Mouse (Mus musculus): ENCODE measurements around the gene Olfr98. TPM values are rescaled to one million over a fixed set of nuclear protein-coding genes. Genes with fewer than 3 reads are reported as not detected.

Gene Olfr98
- polyA plus RNA-seq (2015; fragmentation: Nextera tagmentation; extraction: Ambion mirVana), result not detected in 2 replicates

DNA sequence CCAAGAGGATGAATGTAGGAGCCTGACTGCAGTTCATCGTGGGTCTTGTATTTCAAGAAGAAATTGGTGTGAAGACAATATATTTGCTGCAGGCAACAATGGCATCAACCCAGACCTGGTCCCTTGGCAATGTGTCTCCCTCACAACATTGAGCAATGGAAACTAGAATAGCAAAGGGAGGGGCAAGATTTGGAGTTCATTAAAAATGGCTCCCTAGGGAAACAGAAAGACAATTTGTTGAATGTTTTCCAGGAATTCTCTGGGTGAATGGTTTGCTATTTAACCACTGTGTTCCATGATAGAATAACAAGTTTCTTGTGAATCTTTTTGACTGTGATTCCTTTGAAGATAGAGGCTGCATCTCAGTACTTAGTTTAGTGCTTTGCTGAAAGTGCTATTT, at the start of gene Olfr98:
Olfr98 (minus strand) TSS at position 124 of the 400 bp plus-strand sequence.
- Histone ChIP-seq H3K4me2 (ENCODE audit: low read depth, low read length) (no peak within 1 kb of the TSS), H3K36me3 (replicated peaks; ENCODE audit: insufficient read depth, low read length) (no peaks in the 10 kb centered on the region), H3K9me3 (ENCODE audit: low read length) (no peaks in the 10 kb centered on the region), H3K4me3 (ENCODE audit: low read depth, low read length) (no peak within 1 kb of the TSS), H3K27ac (ENCODE audit: low read depth) (no peak within 1 kb of the TSS), H3K27me3 (ENCODE audit: insufficient read depth, low read length) (no peaks in the 10 kb centered on the region), H3K9ac (replicated peaks) (no peak within 1 kb of the TSS), H3K4me1 (ENCODE audit: insufficient read depth) (no peaks in the 10 kb centered on the region)
- no peak for DNase-seq
- WGBS (ENCODE audit: insufficient replicate concordance), result 48% methylated on average over 1 of the region's 1 CpGs
- no peak for ATAC-seq
- no peak for TF ChIP-seq EP300 (IDR thresholded peaks at IDR 0.05; ENCODE audit: low read depth)
- TF ChIP-seq CTCF (IDR thresholded peaks at IDR 0.05; ENCODE audit: low read depth), result no peak

DNA sequence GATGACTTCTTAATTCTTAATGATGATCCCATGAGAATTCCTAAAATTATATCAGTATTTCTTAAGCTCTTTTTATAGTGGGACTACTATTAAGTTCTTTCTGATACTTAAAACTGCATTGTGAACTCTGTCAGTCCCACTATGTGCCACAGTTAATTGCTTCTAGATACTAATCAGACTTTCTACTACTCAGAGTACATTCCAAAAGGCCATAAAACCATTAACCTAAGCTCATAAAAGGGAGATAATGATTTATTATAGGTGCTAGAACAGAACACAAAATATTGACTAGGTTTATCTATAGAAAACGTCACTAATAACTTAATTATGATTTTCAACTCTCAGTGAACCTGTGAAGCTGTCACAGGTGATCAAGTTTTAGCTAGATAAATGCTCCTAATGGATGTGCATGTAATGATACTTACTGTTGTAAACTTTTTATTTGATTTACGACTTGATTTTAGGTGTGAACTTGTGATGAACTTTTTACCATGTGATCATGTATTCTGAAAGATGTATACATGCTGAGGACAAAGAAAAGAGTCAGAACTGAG, 46.7 kb upstream of the Olfr98 start:
- Histone ChIP-seq H3K27ac (ENCODE audit: low read depth) (no peak overlapping the region), H3K9ac (replicated peaks) (no peak overlapping the region), H3K4me3 (ENCODE audit: low read depth, low read length) (no peak overlapping the region), H3K9me3 (ENCODE audit: low read length) (no peaks in the 10 kb centered on the region), H3K4me2 (ENCODE audit: low read depth, low read length) (no peak overlapping the region), H3K4me1 (ENCODE audit: insufficient read depth) (no peaks in the 10 kb centered on the region), H3K27me3 (ENCODE audit: insufficient read depth, low read length) (no peaks in the 10 kb centered on the region), H3K36me3 (replicated peaks; ENCODE audit: insufficient read depth, low read length) (no peaks in the 10 kb centered on the region)
- ATAC-seq (no peak), DNase-seq (no peak)
- 38% methylated on average over 2 of the region's 2 CpGs for WGBS (ENCODE audit: insufficient replicate concordance)
- TF ChIP-seq CTCF (IDR thresholded peaks at IDR 0.05; ENCODE audit: low read depth), result no peak
- no peak for TF ChIP-seq EP300 (IDR thresholded peaks at IDR 0.05; ENCODE audit: low read depth)

- Histone ChIP-seq H3K9me3 (ENCODE audit: low read length) (no peaks in the 10 kb centered on the region), H3K4me3 (ENCODE audit: low read depth, low read length) (no peak overlapping the region), H3K9ac (replicated peaks) (no peak overlapping the region), H3K36me3 (replicated peaks; ENCODE audit: insufficient read depth, low read length) (no peaks in the 10 kb centered on the region), H3K27me3 (ENCODE audit: insufficient read depth, low read length) (no peaks in the 10 kb centered on the region), H3K4me2 (ENCODE audit: low read depth, low read length) (no peak overlapping the region), H3K27ac (ENCODE audit: low read depth) (no peak overlapping the region), H3K4me1 (ENCODE audit: insufficient read depth) (no peaks in the 10 kb centered on the region)
- ATAC-seq (no peak), DNase-seq (no peak)
- 37% methylated on average over 4 of the region's 4 CpGs for WGBS (ENCODE audit: insufficient replicate concordance)
- TF ChIP-seq EP300 (IDR thresholded peaks at IDR 0.05; ENCODE audit: low read depth) (no peak), CTCF (IDR thresholded peaks at IDR 0.05; ENCODE audit: low read depth) (no peak)
These were observed 44.9 kb upstream of the Olfr98 start for GRCm38 (mm10) chr17:37308483-37308882.

GRCm38 (mm10) chr17:37304213-37304612, 40.7 kb upstream of the Olfr98 start, which contains the start of gene Olfr101:
Gene Olfr101, minus strand, starts transcription at chr17:37304313.
- Histone ChIP-seq H3K9ac (replicated peaks) (no peak within 1 kb of the TSS), H3K36me3 (replicated peaks; ENCODE audit: insufficient read depth, low read length) (no peaks in the 10 kb centered on the region), H3K27me3 (ENCODE audit: insufficient read depth, low read length) (no peaks in the 10 kb centered on the region), H3K4me2 (ENCODE audit: low read depth, low read length) (no peak within 1 kb of the TSS), H3K4me3 (ENCODE audit: low read depth, low read length) (no peak within 1 kb of the TSS), H3K4me1 (ENCODE audit: insufficient read depth) (no peaks in the 10 kb centered on the region), H3K9me3 (ENCODE audit: low read length) (no peaks in the 10 kb centered on the region), H3K27ac (ENCODE audit: low read depth) (no peak within 1 kb of the TSS)
- no peak for TF ChIP-seq EP300 (IDR thresholded peaks at IDR 0.05; ENCODE audit: low read depth)
- TF ChIP-seq CTCF (IDR thresholded peaks at IDR 0.05; ENCODE audit: low read depth), result no peak
- 63% methylated on average over 4 of the region's 4 CpGs for WGBS (ENCODE audit: insufficient replicate concordance)
- no peak for ATAC-seq
- no peak for DNase-seq

DNA sequence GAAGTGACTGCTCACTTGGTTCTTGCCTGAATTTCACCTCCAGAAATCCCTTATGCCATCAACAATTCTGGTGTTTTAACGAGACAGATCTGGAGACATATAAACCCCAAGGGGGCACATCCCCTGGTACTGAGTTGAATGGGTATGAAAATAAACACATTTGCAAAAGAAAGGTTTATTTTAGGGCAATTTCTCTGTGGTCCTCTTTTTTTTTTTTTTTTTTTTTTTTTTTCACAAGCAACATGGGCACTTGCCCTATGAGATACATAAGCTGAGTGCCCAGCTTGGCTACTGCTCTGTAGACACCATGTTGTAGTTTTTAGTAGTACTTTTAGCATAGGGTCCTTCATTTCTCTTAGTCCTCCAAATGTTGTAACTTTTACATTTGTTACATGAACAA, 19.8 kb upstream of the Olfr98 start, which contains the start of gene Olfr99:
Olfr99 (minus strand) TSS at position 101 of the 400 bp plus-strand sequence.
- DNase-seq, result no peak
- 70% methylated on average over 1 of the region's 1 CpGs for WGBS (ENCODE audit: insufficient replicate concordance)
- no peak for TF ChIP-seq CTCF (IDR thresholded peaks at IDR 0.05; ENCODE audit: low read depth)
- no peak for TF ChIP-seq EP300 (IDR thresholded peaks at IDR 0.05; ENCODE audit: low read depth)
- Histone ChIP-seq H3K27me3 (ENCODE audit: insufficient read depth, low read length) (no peaks in the 10 kb centered on the region), H3K27ac (ENCODE audit: low read depth) (no peak within 1 kb of the TSS), H3K4me3 (ENCODE audit: low read depth, low read length) (no peak within 1 kb of the TSS), H3K9me3 (ENCODE audit: low read length) (no peaks in the 10 kb centered on the region), H3K4me2 (ENCODE audit: low read depth, low read length) (no peak within 1 kb of the TSS), H3K9ac (replicated peaks) (no peak within 1 kb of the TSS), H3K4me1 (ENCODE audit: insufficient read depth) (no peaks in the 10 kb centered on the region), H3K36me3 (replicated peaks; ENCODE audit: insufficient read depth, low read length) (no peaks in the 10 kb centered on the region)
- no peak for ATAC-seq

DNA sequence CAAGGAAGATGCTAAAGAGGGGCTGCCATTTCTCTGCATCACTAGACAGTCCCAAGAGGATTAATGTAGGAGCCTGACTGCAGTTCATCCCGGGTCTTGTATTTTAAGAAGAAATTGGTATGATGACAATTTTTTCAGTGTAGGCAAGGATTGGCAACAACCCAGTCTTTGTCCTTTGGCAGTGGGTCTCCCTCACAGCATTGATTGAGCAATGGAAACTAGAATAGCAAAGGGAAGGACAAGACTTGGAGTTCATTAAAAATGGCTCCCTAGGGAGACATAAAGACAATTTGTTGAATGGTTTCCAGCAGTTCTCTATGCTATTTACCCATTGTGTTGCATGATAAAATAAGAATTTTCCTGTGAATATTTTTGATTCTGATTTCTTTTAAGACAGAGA, 16.8 kb upstream of the Olfr98 start:
- 70% methylated on average over 1 of the region's 1 CpGs for WGBS (ENCODE audit: insufficient replicate concordance)
- Histone ChIP-seq H3K27ac (ENCODE audit: low read depth) (no peak overlapping the region), H3K4me1 (ENCODE audit: insufficient read depth) (no peaks in the 10 kb centered on the region), H3K27me3 (ENCODE audit: insufficient read depth, low read length) (no peaks in the 10 kb centered on the region), H3K9ac (replicated peaks) (no peak overlapping the region), H3K4me2 (ENCODE audit: low read depth, low read length) (no peak overlapping the region), H3K4me3 (ENCODE audit: low read depth, low read length) (no peak overlapping the region), H3K9me3 (ENCODE audit: low read length) (no peaks in the 10 kb centered on the region), H3K36me3 (replicated peaks; ENCODE audit: insufficient read depth, low read length) (no peaks in the 10 kb centered on the region)
- DNase-seq (no peak), ATAC-seq (no peak)
- TF ChIP-seq CTCF (IDR thresholded peaks at IDR 0.05; ENCODE audit: low read depth), result no peak
- TF ChIP-seq EP300 (IDR thresholded peaks at IDR 0.05; ENCODE audit: low read depth), result no peak

Measured in liver, postnatal 0 days (tissue).